Mouse (Mus musculus): ENCODE results near the gene Spata48. TPM values are rescaled to one million over a fixed set of nuclear protein-coding genes. Genes with fewer than 3 reads are reported as not detected.

Spata48 gene
- total RNA-seq (2017): 3.3 and 3.9 TPM in 2 replicates

- peak; percentile 87 for ATAC-seq (ENCODE audit: extremely low read depth, insufficient number of reproducible peaks, low FRiP score, poor library complexity, severe bottlenecking)
Measured at GRCm38 (mm10) chr11:11461635-11462560, at the start of gene Spata48, which contains the start of gene Zpbp. Gene Spata48, plus strand, starts transcription at chr11:11462094. Gene Zpbp, minus strand, starts transcription at chr11:11462408.

GRCm38 (mm10) chr11:11414188-11414587 lies 47.7 kb upstream of the Spata48 start:
- ATAC-seq (ENCODE audit: extremely low read depth, insufficient number of reproducible peaks, low FRiP score, poor library complexity, severe bottlenecking): no peak

- no peak for ATAC-seq (ENCODE audit: extremely low read depth, insufficient number of reproducible peaks, low FRiP score, poor library complexity, severe bottlenecking)
Measured at GRCm38 (mm10) chr11:11417356-11417755, 44.5 kb upstream of the Spata48 start.

- ATAC-seq (ENCODE audit: extremely low read depth, insufficient number of reproducible peaks, low FRiP score, poor library complexity, severe bottlenecking): peak; percentile 46; the same call in 1 of the 2 replicates
Measured at GRCm38 (mm10) chr11:11455037-11455436, 6.9 kb upstream of the Spata48 start.

GRCm38 (mm10) chr11:11462561-11462890 lies 632 bp downstream of the Spata48 start:
- ATAC-seq (ENCODE audit: extremely low read depth, insufficient number of reproducible peaks, low FRiP score, poor library complexity, severe bottlenecking): no peak

GRCm38 (mm10) chr11:11468924-11469323 lies 7.0 kb downstream of the Spata48 start:
- no peak for ATAC-seq (ENCODE audit: extremely low read depth, insufficient number of reproducible peaks, low FRiP score, poor library complexity, severe bottlenecking)

GRCm38 (mm10) chr11:11484378-11484777 lies 22.5 kb downstream of the Spata48 start:
- ATAC-seq (ENCODE audit: extremely low read depth, insufficient number of reproducible peaks, low FRiP score, poor library complexity, severe bottlenecking): no peak

- no peak for ATAC-seq (ENCODE audit: extremely low read depth, insufficient number of reproducible peaks, low FRiP score, poor library complexity, severe bottlenecking)
Measured at GRCm38 (mm10) chr11:11492044-11492443, 30.1 kb downstream of the Spata48 start.

GRCm38 (mm10) chr11:11495697-11496096 lies 33.8 kb downstream of the Spata48 start:
- no peak for ATAC-seq (ENCODE audit: extremely low read depth, insufficient number of reproducible peaks, low FRiP score, poor library complexity, severe bottlenecking)

GRCm38 (mm10) chr11:11499944-11500343 lies 38.0 kb downstream of the Spata48 start:
- ATAC-seq (ENCODE audit: extremely low read depth, insufficient number of reproducible peaks, low FRiP score, poor library complexity, severe bottlenecking): peak; percentile 63; the same call in 1 of the 2 replicates

GRCm38 (mm10) chr11:11506187-11506586 lies 44.3 kb downstream of the Spata48 start:
- peak; percentile 74 for ATAC-seq (ENCODE audit: extremely low read depth, insufficient number of reproducible peaks, low FRiP score, poor library complexity, severe bottlenecking)

- ATAC-seq (ENCODE audit: extremely low read depth, insufficient number of reproducible peaks, low FRiP score, poor library complexity, severe bottlenecking): no peak
Measured at GRCm38 (mm10) chr11:11509413-11509812, 47.5 kb downstream of the Spata48 start.

GRCm38 (mm10) chr11:11512056-11512455 lies 50.2 kb downstream of the Spata48 start:
- no peak for ATAC-seq (ENCODE audit: extremely low read depth, insufficient number of reproducible peaks, low FRiP score, poor library complexity, severe bottlenecking)

GRCm38 (mm10) chr11:11513008-11513799 lies 51.3 kb downstream of the Spata48 start:
- ATAC-seq (ENCODE audit: extremely low read depth, insufficient number of reproducible peaks, low FRiP score, poor library complexity, severe bottlenecking): 0 out of 2 replicates have a peak, but pooled peaks have one; percentile 24

- no peak for ATAC-seq (ENCODE audit: extremely low read depth, insufficient number of reproducible peaks, low FRiP score, poor library complexity, severe bottlenecking)
Measured at GRCm38 (mm10) chr11:11514920-11515319, 53.0 kb downstream of the Spata48 start.

- ATAC-seq (ENCODE audit: extremely low read depth, insufficient number of reproducible peaks, low FRiP score, poor library complexity, severe bottlenecking): no peak
Measured at GRCm38 (mm10) chr11:11517781-11518435, 56.0 kb downstream of the Spata48 start.

- no peak for ATAC-seq (ENCODE audit: extremely low read depth, insufficient number of reproducible peaks, low FRiP score, poor library complexity, severe bottlenecking)
Measured at GRCm38 (mm10) chr11:11519255-11520243, 57.7 kb downstream of the Spata48 start.

- ATAC-seq (ENCODE audit: extremely low read depth, insufficient number of reproducible peaks, low FRiP score, poor library complexity, severe bottlenecking): peak; percentile 83
Measured at GRCm38 (mm10) chr11:11521908-11522441, 60.1 kb downstream of the Spata48 start.

Data from neutrophil, adult 5-6 weeks (primary cell).